Mouse (Mus musculus) heart, adult 18-20 months (tissue): ENCODE data around the gene Foxn2. TPM values are rescaled to one million over a fixed set of nuclear protein-coding genes. Genes with fewer than 3 reads are reported as not detected.
A peak's percentile ranks its signal among the peaks of the same experiment; 100 is the strongest.
"Not testable (repeated sequence)": the region's sequence is repeated elsewhere in the genome, so short reads cannot be mapped to it uniquely, and the experiment has no call there.

Experiments
- DNase-seq, 2 experiments: peaks; one replicate each; pipeline ENCODE4 v3.0.0; 2021 to 2022; ENCODE audit warnings: mixed read lengths in 1 of 2
- long read RNA-seq, 2 experiments: library from polyadenylated mRNA; stranded (forward); transcript quantifications; one replicate each; pipeline ENCODE4 v2.0.0; 2021
- total RNA-seq, 2 experiments: library from RNA; stranded (reverse); gene quantifications; 2 replicates each; pipeline ENCODE4 v1.2.3; 2021

Gene Foxn2
- total RNA-seq = 1 to 10 TPM; 7.4 to 7.9 TPM
- long read RNA-seq, experiment 1, full-length matches to known transcripts = 5 of 8 reads
- long read RNA-seq, experiment 1, partial matches to known transcripts = 0 of 8 reads
- long read RNA-seq, experiment 1, other reads (novel, unspliced or antisense) = 3 of 8 reads
- long read RNA-seq, experiment 2, partial matches to known transcripts = 0 of 2 reads
- long read RNA-seq, experiment 2, other reads (novel, unspliced or antisense) = 2 of 2 reads

- peak; percentile 95 to 96 for DNase-seq
These were observed at the start of gene Foxn2 for GRCm38 (mm10) chr17:88440285-88441000. Gene Foxn2 (plus strand): TSS chr17:88440711.

DNA sequence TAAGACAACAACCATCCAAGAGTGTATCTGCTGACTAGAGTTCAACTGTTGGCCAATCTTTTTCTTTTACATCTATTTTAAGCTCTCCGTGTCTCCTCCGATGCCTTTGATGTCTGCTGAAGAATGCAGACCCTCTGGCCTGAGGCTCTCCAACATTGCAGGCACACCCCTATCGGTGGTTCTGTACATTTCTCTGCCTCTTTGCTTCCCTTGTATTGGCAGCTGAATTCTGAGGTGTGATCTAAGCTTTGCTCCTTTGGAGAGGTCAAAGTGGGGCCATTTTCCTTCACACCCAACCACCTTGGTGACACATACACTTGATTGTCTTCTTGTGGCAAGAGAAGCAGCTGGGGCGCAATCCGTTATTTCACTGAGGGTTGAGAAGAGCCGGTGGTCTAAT is 43.0 kb upstream of the Foxn2 start:
- DNase-seq = no peak

DNA sequence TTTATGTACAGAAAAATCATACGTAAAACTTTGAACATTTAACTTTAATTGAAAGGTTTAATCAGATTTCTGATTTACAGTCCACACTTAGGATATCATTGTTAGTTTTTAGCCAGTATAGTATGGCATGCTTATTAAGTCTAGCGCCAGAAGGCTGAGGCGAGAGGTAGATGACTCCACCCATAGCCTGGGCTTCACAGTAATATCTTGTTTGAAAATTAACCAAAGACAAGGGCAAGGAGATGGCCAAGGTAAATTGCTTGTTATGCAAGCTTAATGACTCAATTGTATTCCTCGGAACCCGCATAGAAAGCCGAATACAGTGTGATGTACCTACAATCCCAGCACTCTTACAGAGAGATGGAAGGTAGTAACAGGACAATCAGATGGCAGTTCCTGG is 42.4 kb upstream of the Foxn2 start:
- no peak for DNase-seq

GRCm38 (mm10) chr17:88398854-88399253 is 41.7 kb upstream of the Foxn2 start:
- DNase-seq = no peak

GRCm38 (mm10) chr17:88400122-88400521 is 40.4 kb upstream of the Foxn2 start:
- DNase-seq = no peak

DNA sequence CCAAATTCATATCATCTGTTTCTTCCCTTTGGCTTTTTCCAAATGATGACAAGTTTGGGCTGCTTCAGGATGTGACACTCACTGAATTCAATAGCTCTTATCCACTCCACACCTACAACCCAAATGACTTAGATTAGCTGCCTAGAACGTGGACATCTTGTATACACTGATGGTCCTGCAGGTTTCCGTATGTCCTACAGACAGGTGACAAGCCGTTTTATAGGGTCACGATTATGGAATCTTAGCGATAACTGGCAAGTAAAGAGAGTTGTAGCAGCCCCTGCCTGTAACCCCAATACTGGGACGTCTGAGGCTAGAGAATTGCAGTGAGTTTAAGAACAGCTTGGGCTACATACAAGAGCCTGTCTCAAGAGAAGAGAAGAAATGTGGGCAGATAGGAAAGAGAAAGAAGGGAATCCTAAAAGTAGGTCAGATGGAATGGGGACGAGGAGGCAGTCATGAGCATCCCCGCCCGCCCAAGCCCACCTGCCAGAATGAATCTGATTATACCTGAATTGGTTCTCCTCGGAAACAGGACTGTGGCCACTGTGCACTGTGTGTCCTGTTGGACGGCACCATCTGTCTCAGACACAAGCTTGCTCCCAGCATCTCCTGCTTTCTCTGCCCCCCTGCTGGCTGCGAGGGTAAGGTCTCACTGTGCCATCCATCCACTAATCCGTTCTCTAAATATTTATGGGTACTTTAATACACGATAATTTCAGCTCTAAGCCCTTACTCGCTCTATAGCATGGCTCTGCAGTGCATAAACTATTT is 39.6 kb upstream of the Foxn2 start:
- no peak for DNase-seq

GRCm38 (mm10) chr17:88403269-88403668 is 37.2 kb upstream of the Foxn2 start:
- peak; percentile 5 to 31 for DNase-seq

DNA sequence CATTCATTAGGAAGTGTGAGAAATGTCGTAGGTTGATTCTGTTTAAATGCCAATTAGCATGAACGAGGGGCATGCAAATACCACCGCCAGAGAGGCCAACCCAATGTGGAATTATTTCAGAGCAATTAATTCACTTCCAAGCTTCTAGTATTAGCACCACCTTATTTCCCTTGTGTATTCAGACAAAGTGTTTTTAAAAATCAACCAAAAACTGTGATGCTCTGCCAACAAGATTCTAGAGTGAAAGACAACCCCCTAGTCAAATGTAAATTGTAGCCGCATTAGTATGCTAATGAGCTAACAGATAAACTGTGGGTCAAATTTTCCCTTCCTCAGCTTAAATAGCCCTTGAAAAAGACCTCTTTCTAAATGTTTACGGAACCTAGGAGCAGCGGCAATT is 36.0 kb upstream of the Foxn2 start:
- DNase-seq = no peak

- DNase-seq = no peak
These were observed 35.4 kb upstream of the Foxn2 start for GRCm38 (mm10) chr17:88405076-88405475.

DNA sequence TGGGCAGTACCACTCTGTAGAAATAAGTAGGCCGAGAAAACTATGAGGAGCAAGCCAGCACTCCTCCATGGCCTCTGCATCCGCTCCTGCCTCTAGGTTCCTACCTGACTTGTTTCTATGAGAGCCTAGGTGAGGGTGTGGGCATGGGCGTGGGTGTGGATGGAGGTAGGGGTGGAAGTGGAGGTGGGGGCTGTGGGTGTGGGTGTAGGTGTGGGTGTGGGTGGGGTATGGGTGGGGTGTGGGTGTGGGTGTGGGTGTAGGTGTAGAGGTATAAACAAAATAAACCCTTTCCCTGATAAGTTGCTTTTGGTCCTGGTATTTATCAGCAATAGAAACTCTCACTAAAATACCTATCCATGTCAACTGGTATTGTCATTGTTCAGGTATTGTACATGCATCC is 30.8 kb upstream of the Foxn2 start:
- DNase-seq = no peak

DNA sequence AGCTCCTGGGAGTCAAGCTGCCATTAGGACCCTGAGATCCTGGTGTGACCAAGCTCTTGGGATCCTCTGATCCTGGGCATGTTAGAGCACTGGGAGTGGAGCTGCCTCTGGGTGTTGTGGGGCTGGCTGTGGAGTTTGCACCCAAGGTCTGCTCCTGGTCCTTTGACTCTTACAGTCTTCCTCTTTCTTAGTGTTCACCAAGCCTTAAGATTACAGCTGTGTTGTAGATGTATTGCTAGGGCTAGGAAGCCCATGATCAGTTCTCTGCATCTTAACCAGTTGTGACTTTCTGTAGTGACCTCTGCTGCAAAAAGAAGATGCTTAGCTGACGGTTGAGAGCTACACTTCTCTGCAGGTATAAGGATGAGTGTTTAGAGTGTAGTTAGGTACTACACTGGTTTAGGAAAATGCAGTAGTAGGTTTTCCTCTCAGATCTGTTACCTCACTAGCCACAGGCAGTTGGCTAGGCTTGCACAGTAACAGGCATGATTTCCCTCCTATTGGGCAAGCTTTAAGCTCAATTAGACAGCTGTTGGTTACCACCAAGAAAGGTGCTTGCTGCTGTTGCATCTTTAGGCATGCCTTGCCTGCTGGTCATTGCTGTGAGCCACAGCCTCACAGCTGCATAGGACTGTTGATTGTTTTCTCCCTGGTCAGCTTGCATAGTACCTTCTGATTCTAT is 27.2 kb upstream of the Foxn2 start:
- DNase-seq = no peak

- no peak for DNase-seq
These were observed 20.1 kb upstream of the Foxn2 start for GRCm38 (mm10) chr17:88420426-88420825.

DNA sequence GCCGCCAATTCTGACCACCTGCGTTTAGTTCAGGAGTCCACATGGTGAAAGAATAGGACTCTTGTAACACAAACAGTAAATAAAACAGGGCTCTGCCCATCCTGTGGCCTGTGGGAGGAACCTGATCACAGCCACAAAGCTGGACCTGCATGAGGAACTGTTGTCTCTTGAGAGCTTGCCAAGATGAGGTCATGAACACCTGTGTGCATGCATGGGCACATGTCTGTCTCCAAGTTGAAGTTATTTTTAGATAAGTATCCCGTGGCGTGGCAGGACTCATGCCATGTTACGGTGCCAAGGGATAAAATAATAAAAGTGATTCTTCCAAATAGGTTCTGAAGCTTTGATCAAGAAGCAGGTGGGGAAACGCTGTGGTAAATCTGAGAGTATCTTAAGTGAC is 19.3 kb upstream of the Foxn2 start:
- DNase-seq = peak; percentile 18 to 41

DNA sequence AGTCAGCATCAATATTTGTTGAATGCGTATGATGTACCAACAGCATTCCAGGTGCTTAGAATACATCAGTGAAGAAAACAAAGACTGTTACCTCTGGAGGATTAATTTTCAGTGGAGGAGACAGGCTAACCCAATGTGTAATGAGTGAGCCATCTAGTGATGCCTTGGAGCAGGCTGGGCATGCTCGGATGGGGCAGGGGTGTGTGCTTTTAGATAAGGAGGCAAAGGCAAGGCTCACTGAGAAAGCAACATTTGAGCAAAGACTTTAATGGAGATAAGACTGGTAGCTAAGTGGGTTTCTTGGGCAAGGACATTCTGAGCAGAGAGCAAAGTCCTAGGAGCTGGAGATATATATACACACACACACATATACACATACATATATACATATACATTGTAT is 9.8 kb upstream of the Foxn2 start:
- DNase-seq = no peak

DNA sequence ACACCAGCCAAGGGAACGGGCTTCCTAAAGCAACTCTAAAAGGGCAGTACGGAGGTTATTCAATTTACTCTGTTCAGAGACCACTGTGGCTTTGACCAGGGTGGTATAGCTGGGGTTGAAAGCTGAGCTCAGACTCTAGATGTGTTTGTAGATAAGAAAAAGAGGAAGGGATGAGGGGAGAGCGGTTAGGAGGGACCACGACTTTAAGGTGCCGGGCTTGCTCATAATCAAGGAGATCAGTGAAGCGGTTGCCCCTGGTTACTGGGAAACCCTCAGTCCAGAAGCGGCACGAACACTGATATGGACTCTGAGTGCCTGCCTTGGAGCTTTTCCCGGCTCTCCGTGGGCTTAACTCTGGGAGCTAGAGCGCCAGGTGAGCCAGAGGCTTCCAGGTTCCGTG is 9.0 kb upstream of the Foxn2 start:
- DNase-seq = no peak

DNA sequence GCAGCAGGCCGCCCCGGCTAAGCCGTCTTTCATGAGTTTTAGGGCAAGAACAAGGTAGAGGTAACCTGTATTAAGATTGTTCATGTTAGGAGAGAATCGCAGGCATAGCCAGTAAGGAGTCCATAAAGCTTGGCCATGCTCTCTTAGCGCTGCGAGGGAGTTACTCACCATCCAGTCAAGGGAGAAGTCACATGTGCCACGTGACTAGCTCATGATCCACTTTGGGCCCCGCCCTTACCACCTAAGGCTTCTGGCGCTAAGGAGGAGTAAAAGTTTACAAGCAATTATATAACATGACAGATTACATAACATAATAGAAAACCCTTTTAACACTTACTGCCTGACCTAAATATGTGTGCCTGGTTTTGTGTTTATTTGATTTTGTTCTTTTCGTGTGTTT is 8.5 kb upstream of the Foxn2 start:
- DNase-seq = no peak

DNA sequence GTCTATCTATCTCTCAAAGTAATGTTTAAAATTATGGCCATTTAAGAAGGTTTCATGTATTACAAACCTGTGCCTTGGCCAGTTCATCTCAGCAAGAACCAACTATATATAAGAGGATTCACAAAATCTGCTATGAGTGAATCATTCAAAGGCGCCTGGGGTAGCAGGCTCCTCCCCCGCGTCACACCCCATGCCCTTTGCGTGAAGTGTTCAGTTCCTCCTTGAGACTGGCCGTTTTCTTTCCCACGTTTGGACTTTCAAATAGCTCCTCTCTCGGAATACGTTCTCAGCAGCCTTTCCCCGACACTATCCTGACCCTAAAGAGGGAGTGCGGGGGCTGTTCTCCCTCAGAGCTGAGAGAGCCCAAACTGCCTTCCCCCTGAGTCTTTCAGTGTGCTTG is 5.2 kb upstream of the Foxn2 start:
- no peak for DNase-seq

GRCm38 (mm10) chr17:88436284-88436683 is 4.2 kb upstream of the Foxn2 start:
- no peak for DNase-seq

GRCm38 (mm10) chr17:88436749-88437148 is 3.8 kb upstream of the Foxn2 start:
- DNase-seq = not testable (repeated sequence)

DNA sequence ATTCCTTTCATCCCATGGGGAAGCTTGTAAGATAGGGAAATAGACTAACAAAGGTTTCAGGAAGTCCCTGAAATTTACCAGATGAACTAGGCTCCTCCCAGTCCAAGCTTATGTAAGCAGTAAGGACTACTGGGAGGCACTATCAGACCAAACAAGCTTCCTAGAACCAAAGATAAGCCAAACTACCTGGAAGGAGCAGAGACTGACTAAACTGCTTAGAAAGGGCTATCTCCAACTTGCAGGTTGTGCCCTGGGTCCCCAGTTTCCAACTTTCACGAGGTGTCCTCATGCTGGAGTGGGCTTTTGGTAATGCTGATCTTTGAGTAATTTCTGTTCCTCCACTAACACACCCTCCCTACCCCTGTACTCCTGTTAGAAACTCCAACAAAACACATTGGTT is 3.1 kb upstream of the Foxn2 start:
- no peak for DNase-seq

GRCm38 (mm10) chr17:88439536-88440050 is 918 bp upstream of the Foxn2 start:
- DNase-seq = no peak

DNA sequence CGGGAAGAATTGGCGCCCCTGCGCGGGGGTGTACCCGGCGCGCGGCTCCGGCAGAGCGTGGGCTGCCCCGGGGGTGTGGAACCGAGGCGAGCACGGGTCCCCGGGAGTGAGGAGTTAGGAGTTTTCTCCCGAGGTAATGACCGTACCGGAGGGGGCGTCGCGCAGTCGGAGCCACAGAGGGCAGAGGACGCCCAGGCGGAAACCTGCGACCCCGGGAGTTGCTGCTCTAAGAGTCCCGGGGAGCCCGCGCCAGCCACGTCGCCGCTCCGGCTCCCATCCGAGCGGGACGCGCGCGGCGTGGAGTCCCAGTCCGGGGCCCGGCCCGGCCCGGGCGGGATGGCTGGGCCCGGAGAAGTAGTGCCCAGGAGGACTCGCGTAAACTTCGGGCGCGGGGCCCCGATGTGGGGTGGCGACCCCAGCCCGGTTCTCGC is 505 bp downstream of the Foxn2 start:
- peak in 1 of 2 experiments; percentile 75 for DNase-seq
